Mouse (Mus musculus) erythroblast, embryonic 14.5 days (primary cell): ENCODE results near the gene Slf2.

Experiments
- GATA1 ChIP-seq: IDR thresholded peaks from 2 replicates; pipeline ENCODE4 v1.6.1; 2012; ENCODE audit warnings: low read length, inconsistent platforms, mixed read lengths
- TAL1 ChIP-seq: IDR thresholded peaks from 3 replicates; pipeline ENCODE4 v1.6.1; 2012; ENCODE audit warnings: low read length, inconsistent platforms, mixed read lengths

GRCm38 (mm10) chr19:44902324-44902723 is 28.6 kb upstream of the Slf2 start:
- TF ChIP-seq GATA1 (no peak), TAL1 (no peak)
